Mouse (Mus musculus) intestine, postnatal 0 days (tissue): ENCODE results near the gene Csf2. TPM values are rescaled to one million over a fixed set of nuclear protein-coding genes. Genes with fewer than 3 reads are reported as not detected.
A peak's percentile ranks its signal among the peaks of the same experiment; 100 is the strongest.

Experiments
- ATAC-seq: fragments of 200-750 bp; cut with Nextera tagmentation; 2 replicates; pipeline ENCODE4 v1.8.0; 2017; ENCODE audit warnings: mild to moderate bottlenecking, moderate TSS enrichment, moderate library complexity
- H3K27ac ChIP-seq: fragments of 300-500 bp; sonication (generic); 2 replicates; pipeline ENCODE4 v1.5.1; 2014; ENCODE audit warnings: mild to moderate bottlenecking, low read depth, low read length, moderate library complexity
- H3K27me3 ChIP-seq: fragments of 300-500 bp; sonication (generic); replicated peaks from 2 replicates; pipeline ENCODE4 v1.6.1; 2014; ENCODE audit warnings: low read length, mixed read lengths; ENCODE audit not compliant: control insufficient read depth, insufficient read depth
- H3K36me3 ChIP-seq: fragments of 300-500 bp; sonication (generic); 2 replicates; pipeline ENCODE4 v1.6.1; 2014; ENCODE audit warnings: mild to moderate bottlenecking, moderate library complexity; ENCODE audit not compliant: control insufficient read depth, insufficient read depth
- H3K4me1 ChIP-seq: fragments of 300-500 bp; sonication (generic); replicated peaks from 2 replicates; pipeline ENCODE4 v1.6.1; 2014; ENCODE audit warnings: antibody characterized with exemption, low read length, mixed read lengths; ENCODE audit not compliant: control insufficient read depth, insufficient read depth
- H3K4me2 ChIP-seq: fragments of 300-500 bp; sonication (generic); replicated peaks from 2 replicates; pipeline ENCODE4 v1.6.1; 2014; ENCODE audit warnings: low read depth, mild to moderate bottlenecking, moderate library complexity
- H3K4me3 ChIP-seq: fragments of 300-500 bp; sonication (generic); 2 replicates; pipeline ENCODE4 v1.5.1; 2014; ENCODE audit warnings: low read depth, low read length
- H3K9ac ChIP-seq: fragments of 300-500 bp; sonication (generic); 2 replicates; pipeline ENCODE4 v1.6.1; 2014; ENCODE audit warnings: mild to moderate bottlenecking, low read depth, low read length
- H3K9me3 ChIP-seq: fragments of 300-500 bp; sonication (generic); 2 replicates; pipeline ENCODE4 v1.6.1; 2016; ENCODE audit warnings: mixed run types; ENCODE audit not compliant: control insufficient read depth
- CTCF ChIP-seq: sonication (generic); IDR thresholded peaks from 2 replicates; pipeline ENCODE4 v1.5.1; 2016; ENCODE audit warnings: low read depth, mild to moderate bottlenecking, control low read depth, antibody characterized with exemption, moderate library complexity
- WGBS: fragments of 180-500 bp; shearing (Covaris S2); extraction: QIAGEN DNeasy Blood & Tissue Kit; methylation state at CpG from one replicate; pipeline ENCODE4 v1.1.7; 2014; 5-methylcytosine and 5-hydroxymethylcytosine counted together
- polyA plus RNA-seq: library from polyadenylated mRNA; unstranded; fragments of >200 nt; fragmentation: Nextera tagmentation; extraction: Ambion mirVana; gene quantifications from 2 replicates; pipeline ENCODE4 v1.2.1, GENCODE M21; 2015

Gene Csf2
- polyA plus RNA-seq, 1 experiment from 2014 or later = 1.3 TPM

DNA sequence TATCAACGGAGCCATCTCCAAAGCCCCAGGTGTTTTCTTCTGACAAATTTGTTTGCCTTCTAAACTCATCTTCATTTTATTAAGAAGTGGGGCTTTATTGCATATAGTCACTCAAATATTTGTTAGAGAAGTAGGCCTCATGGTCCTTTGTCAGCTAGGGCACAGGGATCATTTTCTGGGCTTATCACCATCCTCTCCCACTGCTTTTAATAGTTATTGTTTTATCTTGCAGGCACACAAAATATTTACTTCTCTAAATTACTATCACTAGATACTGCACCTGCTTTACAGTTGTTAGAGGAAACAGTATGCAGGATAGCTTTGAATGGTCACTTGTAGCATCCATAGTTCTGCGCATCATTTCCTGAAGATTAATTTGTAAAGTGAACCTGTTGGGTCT is 42.7 kb upstream of the Csf2 start:
- Histone ChIP-seq H3K4me3 (no peak overlapping the region), H3K27ac (no peak overlapping the region), H3K9ac (no peak overlapping the region), H3K4me2 (no peak overlapping the region), H3K4me1 (no peaks in the 10 kb centered on the region), H3K36me3 (no peaks in the 10 kb centered on the region), H3K27me3 (no peaks in the 10 kb centered on the region), H3K9me3 (no peaks in the 10 kb centered on the region)
- no peak for TF ChIP-seq CTCF
- WGBS = 79% methylated on average over 2 of the region's 2 CpGs
- ATAC-seq = no peak

DNA sequence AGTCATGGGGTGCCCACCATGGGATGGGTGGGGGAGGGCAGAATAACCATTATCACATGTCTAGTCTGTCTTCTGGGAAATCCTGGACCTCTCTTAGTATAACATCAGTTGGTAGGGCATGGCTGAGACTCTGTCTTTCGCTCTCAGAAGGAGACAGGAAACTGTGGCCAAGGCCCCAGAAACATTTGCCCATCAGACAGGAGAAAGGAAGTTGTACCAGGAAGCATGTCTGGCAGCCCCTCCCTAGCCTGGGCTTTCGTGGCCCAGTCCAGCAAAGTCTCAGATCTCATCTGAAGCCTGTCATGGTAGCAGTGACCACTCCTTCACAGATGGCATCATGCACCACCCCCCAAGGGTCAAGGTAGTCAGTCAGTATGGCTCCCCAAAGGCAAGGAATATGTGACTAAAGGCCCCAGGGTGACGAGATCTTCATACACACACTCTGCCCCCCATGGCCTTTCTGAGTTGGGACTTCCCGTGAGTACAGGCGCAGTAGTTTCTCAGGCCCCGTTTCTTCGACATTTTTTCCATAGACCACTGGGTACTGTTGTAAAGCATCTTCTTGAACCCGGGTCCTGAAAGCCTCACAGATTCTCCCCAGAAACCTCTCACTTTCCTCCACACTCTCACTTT is 38.5 kb upstream of the Csf2 start:
- Histone ChIP-seq H3K9ac (no peak overlapping the region), H3K4me2 (no peak overlapping the region), H3K4me1 (no peaks in the 10 kb centered on the region), H3K4me3 (no peak overlapping the region), H3K36me3 (no peaks in the 10 kb centered on the region), H3K27ac (no peak overlapping the region), H3K27me3 (no peaks in the 10 kb centered on the region), H3K9me3 (no peaks in the 10 kb centered on the region)
- ATAC-seq = no peak
- 82% methylated on average over 8 of the region's 8 CpGs for WGBS
- TF ChIP-seq CTCF = no peak

DNA sequence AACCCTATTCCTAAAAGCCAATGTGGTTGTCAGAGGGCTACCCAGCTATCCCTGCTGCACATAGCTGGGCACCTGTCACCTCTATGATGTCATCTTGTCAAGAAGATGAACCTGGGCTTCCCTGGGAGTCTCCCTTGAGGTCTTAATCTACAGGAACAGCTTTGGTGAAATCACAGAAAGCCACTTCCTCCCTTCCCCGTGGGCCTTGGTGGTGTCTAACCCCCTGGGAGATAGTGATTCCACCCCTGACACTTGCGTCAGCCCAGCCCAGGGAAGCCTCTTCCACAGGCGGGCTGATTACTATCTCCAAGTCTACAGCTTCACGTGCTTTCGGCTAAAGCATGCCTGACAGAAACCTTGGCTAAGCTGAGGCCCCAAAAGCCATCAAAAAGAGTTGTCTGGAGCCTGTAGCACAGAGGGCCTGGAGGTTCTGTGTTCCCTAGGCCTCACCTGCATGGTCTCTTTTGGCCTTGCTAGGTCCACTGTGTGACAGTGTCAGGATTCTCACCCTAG is 22.0 kb upstream of the Csf2 start:
- Histone ChIP-seq H3K4me1 (no peaks in the 10 kb centered on the region; the same call in 1 of the 2 replicates), H3K36me3 (no peaks in the 10 kb centered on the region), H3K27ac (no peak overlapping the region), H3K9ac (no peak overlapping the region), H3K27me3 (no peaks in the 10 kb centered on the region), H3K4me3 (no peak overlapping the region), H3K4me2 (no peak overlapping the region), H3K9me3 (no peaks in the 10 kb centered on the region)
- ATAC-seq = no peak
- WGBS = 69% methylated on average over 5 of the region's 5 CpGs
- TF ChIP-seq CTCF = no peak

DNA sequence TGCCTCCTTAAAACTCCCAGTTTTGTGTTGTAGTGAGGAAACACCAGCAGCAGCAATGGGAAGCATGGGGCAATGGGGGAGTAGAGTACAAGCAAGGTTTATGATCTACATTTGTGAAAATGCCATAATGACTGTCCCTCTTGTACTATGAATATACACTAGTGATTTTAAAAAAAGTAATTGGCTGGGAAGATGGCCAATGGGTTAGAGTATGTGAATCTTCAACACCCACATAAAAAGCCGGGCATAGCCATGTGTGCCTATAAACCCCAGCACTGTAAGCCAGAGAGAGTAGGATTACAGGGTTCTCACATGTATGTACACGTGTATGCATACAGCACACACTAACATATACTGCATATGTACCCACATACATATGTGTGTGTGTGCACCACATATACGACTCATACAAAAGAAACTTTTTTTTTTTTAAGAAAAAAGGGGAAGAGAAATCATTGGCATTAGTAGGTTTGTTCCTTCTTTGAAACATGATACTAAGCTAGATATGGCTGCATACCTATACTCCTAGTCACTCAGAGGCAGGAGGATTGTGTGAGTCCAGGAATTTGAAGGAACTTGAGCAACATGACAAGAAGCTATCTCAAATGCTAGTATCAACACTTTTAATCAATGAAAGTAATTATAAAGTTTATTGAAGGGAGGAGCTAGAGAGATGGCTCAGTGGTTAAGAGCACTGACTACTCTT is 19.9 kb upstream of the Csf2 start:
- no peak for TF ChIP-seq CTCF
- Histone ChIP-seq H3K27ac (no peak overlapping the region), H3K9ac (no peak overlapping the region), H3K4me1 (no peaks in the 10 kb centered on the region), H3K27me3 (no peaks in the 10 kb centered on the region), H3K4me2 (no peak overlapping the region), H3K4me3 (no peak overlapping the region), H3K36me3 (no peaks in the 10 kb centered on the region), H3K9me3 (no peaks in the 10 kb centered on the region)
- WGBS = 76% methylated on average over 3 of the region's 3 CpGs
- ATAC-seq = no peak

DNA sequence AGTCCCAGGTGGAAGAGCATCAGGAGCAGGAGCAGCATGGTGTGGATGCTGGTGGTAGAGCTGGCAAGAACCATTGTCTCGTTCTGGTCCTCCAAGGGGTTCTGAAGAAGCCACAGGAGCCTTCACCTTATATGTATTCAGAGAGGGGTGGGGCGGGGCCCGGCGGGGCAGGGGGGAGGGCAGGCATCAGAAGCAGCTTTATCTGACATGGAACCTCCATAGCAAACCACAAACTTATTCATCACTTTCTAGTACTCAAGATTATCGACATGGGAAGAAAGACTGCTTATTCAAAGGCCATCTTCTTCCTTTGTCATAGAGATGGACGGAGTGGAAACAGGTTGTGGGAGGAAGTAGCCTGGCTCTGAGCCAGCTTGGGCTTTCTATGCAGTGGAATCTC is 17.7 kb upstream of the Csf2 start, which contains the start of gene Il3:
Gene Il3, minus strand, starts transcription at position 101 of the 400 bp plus-strand sequence.
- H3K4me1 ChIP-seq = no peaks in the 10 kb centered on the region
- no peak within 1 kb of the TSS for H3K4me3 ChIP-seq
- H3K9ac ChIP-seq = no peak within 1 kb of the TSS
- H3K36me3 ChIP-seq = no peaks in the 10 kb centered on the region
- H3K27me3 ChIP-seq = no peaks in the 10 kb centered on the region
- ATAC-seq = no peak
- H3K27ac ChIP-seq = no peak within 1 kb of the TSS
- WGBS = 75% methylated on average over 6 of the region's 6 CpGs
- no peak within 1 kb of the TSS for H3K4me2 ChIP-seq
- no peaks in the 10 kb centered on the region for H3K9me3 ChIP-seq
- TF ChIP-seq CTCF = no peak

DNA sequence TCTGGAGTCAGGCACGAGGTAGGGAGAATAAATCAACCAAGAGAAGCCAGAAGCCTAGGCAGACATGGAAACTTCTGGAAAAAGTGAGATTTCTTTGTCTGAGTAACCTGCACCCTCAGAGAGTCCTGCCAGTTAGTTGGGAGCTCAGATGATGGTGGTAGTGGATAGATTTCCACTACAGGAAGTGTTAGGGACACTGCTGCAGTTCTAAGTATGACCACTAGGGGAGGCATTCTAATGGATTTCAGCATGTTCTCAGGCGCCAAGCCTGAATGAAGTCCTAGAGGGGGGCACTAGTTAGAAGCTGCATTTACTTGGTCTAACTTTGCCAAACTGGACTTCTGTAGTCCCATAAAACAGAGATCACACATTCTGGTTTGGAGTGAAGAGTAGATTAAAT is 15.1 kb upstream of the Csf2 start:
- H3K27me3 ChIP-seq = no peaks in the 10 kb centered on the region
- H3K9me3 ChIP-seq = no peaks in the 10 kb centered on the region
- no peaks in the 10 kb centered on the region for H3K4me1 ChIP-seq
- H3K4me2 ChIP-seq = no peak overlapping the region
- no peak overlapping the region for H3K9ac ChIP-seq
- WGBS = 56% methylated on average over 2 of the region's 2 CpGs
- TF ChIP-seq CTCF = peak; percentile 90
- ATAC-seq = no peak
- H3K27ac ChIP-seq = no peak overlapping the region
- H3K36me3 ChIP-seq = no peaks in the 10 kb centered on the region
- no peak overlapping the region for H3K4me3 ChIP-seq
